Mouse (Mus musculus) ES-Bruce4 (cell line): ENCODE measurements around the gene Atg4d.

Experiments used
- CTCF ChIP-seq: IDR thresholded peaks from one replicate; pipeline ENCODE4 v1.8.1; 2011; ENCODE audit warnings: low read depth, low read length
- POLR2A ChIP-seq: IDR thresholded peaks from one replicate; pipeline ENCODE4 v1.8.1; 2011; ENCODE audit warnings: low read length; ENCODE audit not compliant: insufficient read depth

GRCm38 (mm10) chr9:21314367-21315140 lies 49.5 kb downstream of the Atg4d start:
- no peak for TF ChIP-seq POLR2A
- no peak for TF ChIP-seq CTCF
